Mouse (Mus musculus): ENCODE data around the gene Edc3. TPM values are rescaled to one million over a fixed set of nuclear protein-coding genes. Genes with fewer than 3 reads are reported as not detected.

Edc3 gene
- total and polyA plus RNA-seq, 2 experiments from 2014 or later = 11.9 to 27.8 TPM

- Histone ChIP-seq H3K27ac (ENCODE audit: low read depth, low read length) (no peak overlapping the region), H3K9me3 (ENCODE audit: low read length) (no peaks in the 10 kb centered on the region), H3K4me3 (ENCODE audit: low read depth, low read length) (no peak overlapping the region), H3K27me3 (ENCODE audit: insufficient read depth, low read length) (no peaks in the 10 kb centered on the region), H3K4me1 (ENCODE audit: insufficient read depth, low read length) (no peaks in the 10 kb centered on the region; the same call in 1 of the 2 replicates), H3K4me2 (ENCODE audit: low read depth, low read length, poor library complexity, severe bottlenecking) (no peak overlapping the region), H3K36me3 (ENCODE audit: insufficient read depth, low read length) (no peaks in the 10 kb centered on the region), H3K9ac (replicated peaks; ENCODE audit: low read length, poor library complexity, severe bottlenecking) (no peak overlapping the region)
- no peak for ATAC-seq (ENCODE audit: low FRiP score)
- no peak for TF ChIP-seq CTCF (IDR thresholded peaks at IDR 0.05)
- no peak for DNase-seq (ENCODE audit: low spot score)
- WGBS = 70% methylated on average over 5 of the region's 5 CpGs
Observed at GRCm38 (mm10) chr9:57775026-57775425, 66.7 kb downstream of the Edc3 start.

GRCm38 (mm10) chr9:57775736-57776135 is 67.4 kb downstream of the Edc3 start:
- no peaks in the 10 kb centered on the region for H3K9me3 ChIP-seq (ENCODE audit: low read length)
- H3K4me1 ChIP-seq (ENCODE audit: insufficient read depth, low read length) = no peaks in the 10 kb centered on the region; the same call in 1 of the 2 replicates
- H3K9ac ChIP-seq (replicated peaks; ENCODE audit: low read length, poor library complexity, severe bottlenecking) = no peak overlapping the region
- TF ChIP-seq CTCF (IDR thresholded peaks at IDR 0.05) = no peak
- no peaks in the 10 kb centered on the region for H3K27me3 ChIP-seq (ENCODE audit: insufficient read depth, low read length)
- DNase-seq (ENCODE audit: low spot score) (peak; percentile 44), ATAC-seq (ENCODE audit: low FRiP score) (no peak)
- H3K36me3 ChIP-seq (ENCODE audit: insufficient read depth, low read length) = no peaks in the 10 kb centered on the region
- H3K4me3 ChIP-seq (ENCODE audit: low read depth, low read length) = no peak overlapping the region
- H3K27ac ChIP-seq (ENCODE audit: low read depth, low read length) = no peak overlapping the region
- H3K4me2 ChIP-seq (ENCODE audit: low read depth, low read length, poor library complexity, severe bottlenecking) = no peak overlapping the region
- WGBS = 51% methylated on average over 4 of the region's 4 CpGs

GRCm38 (mm10) chr9:57782656-57783055 is 74.3 kb downstream of the Edc3 start:
- H3K27ac ChIP-seq (ENCODE audit: low read depth, low read length) = no peak overlapping the region
- no peak for TF ChIP-seq CTCF (IDR thresholded peaks at IDR 0.05)
- H3K9ac ChIP-seq (replicated peaks; ENCODE audit: low read length, poor library complexity, severe bottlenecking) = no peak overlapping the region
- H3K4me2 ChIP-seq (ENCODE audit: low read depth, low read length, poor library complexity, severe bottlenecking) = no peak overlapping the region
- 94% methylated on average over 3 of the region's 3 CpGs for WGBS
- no peak for DNase-seq (ENCODE audit: low spot score)
- no peaks in the 10 kb centered on the region for H3K27me3 ChIP-seq (ENCODE audit: insufficient read depth, low read length)
- H3K4me1 ChIP-seq (ENCODE audit: insufficient read depth, low read length) = no peaks in the 10 kb centered on the region
- no peaks in the 10 kb centered on the region for H3K36me3 ChIP-seq (ENCODE audit: insufficient read depth, low read length)
- no peaks in the 10 kb centered on the region for H3K9me3 ChIP-seq (ENCODE audit: low read length)
- no peak for ATAC-seq (ENCODE audit: low FRiP score)
- H3K4me3 ChIP-seq (ENCODE audit: low read depth, low read length) = no peak overlapping the region

- no peak for TF ChIP-seq CTCF (IDR thresholded peaks at IDR 0.05)
- Histone ChIP-seq H3K27ac (ENCODE audit: low read depth, low read length) (no peak overlapping the region), H3K9ac (replicated peaks; ENCODE audit: low read length, poor library complexity, severe bottlenecking) (no peak overlapping the region), H3K4me1 (ENCODE audit: insufficient read depth, low read length) (no peaks in the 10 kb centered on the region), H3K9me3 (ENCODE audit: low read length) (no peaks in the 10 kb centered on the region), H3K4me3 (ENCODE audit: low read depth, low read length) (no peak overlapping the region), H3K4me2 (ENCODE audit: low read depth, low read length, poor library complexity, severe bottlenecking) (no peak overlapping the region), H3K36me3 (ENCODE audit: insufficient read depth, low read length) (peaks cover 37% of the 10 kb centered on the region), H3K27me3 (ENCODE audit: insufficient read depth, low read length) (no peaks in the 10 kb centered on the region)
- ATAC-seq (ENCODE audit: low FRiP score) = no peak
- no peak for DNase-seq (ENCODE audit: low spot score)
- WGBS = 84% methylated on average over 3 of the region's 3 CpGs
Observed at GRCm38 (mm10) chr9:57789733-57790132, 81.4 kb downstream of the Edc3 start.

- ATAC-seq (ENCODE audit: low FRiP score) = no peak
- no peaks in the 10 kb centered on the region for H3K9me3 ChIP-seq (ENCODE audit: low read length)
- H3K27ac ChIP-seq (ENCODE audit: low read depth, low read length) = no peak overlapping the region
- H3K9ac ChIP-seq (replicated peaks; ENCODE audit: low read length, poor library complexity, severe bottlenecking) = no peak overlapping the region
- 98% methylated on average over 8 of the region's 8 CpGs for WGBS
- no peak overlapping the region for H3K4me3 ChIP-seq (ENCODE audit: low read depth, low read length)
- H3K4me1 ChIP-seq (ENCODE audit: insufficient read depth, low read length) = no peaks in the 10 kb centered on the region
- no peak overlapping the region for H3K4me2 ChIP-seq (ENCODE audit: low read depth, low read length, poor library complexity, severe bottlenecking)
- no peak for DNase-seq (ENCODE audit: low spot score)
- peaks cover 30% of the 10 kb centered on the region for H3K36me3 ChIP-seq (ENCODE audit: insufficient read depth, low read length)
- no peak for TF ChIP-seq CTCF (IDR thresholded peaks at IDR 0.05)
- H3K27me3 ChIP-seq (ENCODE audit: insufficient read depth, low read length) = no peaks in the 10 kb centered on the region
Observed at GRCm38 (mm10) chr9:57797456-57797855, 89.1 kb downstream of the Edc3 start.

GRCm38 (mm10) chr9:57798725-57799253 is 90.4 kb downstream of the Edc3 start:
- WGBS = 20% methylated on average over 10 of the region's 10 CpGs
- no peak for TF ChIP-seq CTCF (IDR thresholded peaks at IDR 0.05)
- H3K9ac ChIP-seq (replicated peaks; ENCODE audit: low read length, poor library complexity, severe bottlenecking) = peak overlapping the region; percentile 13; the same call in 1 of the 2 replicates
- H3K4me2 ChIP-seq (ENCODE audit: low read depth, low read length, poor library complexity, severe bottlenecking) = no peak overlapping the region
- H3K27ac ChIP-seq (ENCODE audit: low read depth, low read length) = no peak overlapping the region
- no peaks in the 10 kb centered on the region for H3K4me1 ChIP-seq (ENCODE audit: insufficient read depth, low read length)
- peaks cover 17% of the 10 kb centered on the region for H3K36me3 ChIP-seq (ENCODE audit: insufficient read depth, low read length)
- H3K9me3 ChIP-seq (ENCODE audit: low read length) = no peaks in the 10 kb centered on the region
- DNase-seq (ENCODE audit: low spot score) (no peak), ATAC-seq (ENCODE audit: low FRiP score) (no peak)
- no peak overlapping the region for H3K4me3 ChIP-seq (ENCODE audit: low read depth, low read length)
- no peaks in the 10 kb centered on the region for H3K27me3 ChIP-seq (ENCODE audit: insufficient read depth, low read length)

All from midbrain, postnatal 0 days (tissue).